Mouse (Mus musculus) bone marrow macrophage, adult 2 months (primary cell): ENCODE data around the gene Rreb1.

Experiments used
- CTCF ChIP-seq: IDR thresholded peaks from 2 replicates; pipeline ENCODE4 v1.5.1; 2012; ENCODE audit warnings: low read depth, mild to moderate bottlenecking, low read length, moderate library complexity
- POLR2A ChIP-seq: IDR thresholded peaks from 2 replicates; pipeline ENCODE4 v1.6.1; 2012; ENCODE audit warnings: mild to moderate bottlenecking, low read depth, low read length, borderline replicate concordance

GRCm38 (mm10) chr13:37929532-37929931 is 151.3 kb downstream of the Rreb1 start:
- TF ChIP-seq CTCF: no peak
- TF ChIP-seq POLR2A: no peak
